Mouse (Mus musculus) cortical plate, adult 2 months (tissue): Measurements from ENCODE around the gene Bmp8a. TPM values are rescaled to one million over a fixed set of nuclear protein-coding genes. Genes with fewer than 3 reads are reported as not detected.
"Not testable (repeated sequence)": the region's sequence is repeated elsewhere in the genome, so short reads cannot be mapped to it uniquely, and the experiment has no call there.

Experiments
- H3K27ac ChIP-seq: fragments of 200-500 bp; 2 replicates; pipeline ENCODE4 v1.5.1; 2012; ENCODE audit warnings: low read length, control low read depth, inconsistent platforms; ENCODE audit not compliant: insufficient read depth
- H3K4me1 ChIP-seq: fragments of 200-500 bp; 2 replicates; pipeline ENCODE4 v1.6.1; 2011; ENCODE audit warnings: low read length; ENCODE audit not compliant: control insufficient read depth, insufficient read depth
- H3K4me3 ChIP-seq: fragments of 200-500 bp; 2 replicates; pipeline ENCODE4 v1.5.1; 2011; ENCODE audit warnings: mild to moderate bottlenecking, low read length, control low read depth; ENCODE audit not compliant: insufficient read depth
- CTCF ChIP-seq: fragments of 200-500 bp; IDR thresholded peaks from 2 replicates; pipeline ENCODE4 v1.5.1; 2011; ENCODE audit warnings: mild to moderate bottlenecking, control low read depth, low read length; ENCODE audit not compliant: insufficient read depth; ENCODE audit errors: extremely low read depth
- POLR2A ChIP-seq: fragments of 200-500 bp; IDR thresholded peaks from 2 replicates; pipeline ENCODE4 v1.6.1; 2011; ENCODE audit warnings: mild to moderate bottlenecking, low read length, control low read depth; ENCODE audit not compliant: insufficient read depth; ENCODE audit errors: extremely low read depth
- polyA plus RNA-seq: library from polyadenylated mRNA; depleted of rRNA; stranded (reverse); fragments of >200 nt; gene quantifications from 2 replicates; pipeline ENCODE4 v1.2.3, GENCODE M21; 2012

Gene Bmp8a
- polyA plus RNA-seq, 1 experiment: 0.17 TPM

- no peaks in the 10 kb centered on the region for H3K4me1 ChIP-seq
- H3K4me3 ChIP-seq: no peak overlapping the region
- no peak overlapping the region for H3K27ac ChIP-seq
- TF ChIP-seq CTCF: no peak
- TF ChIP-seq POLR2A: no peak
Observed at GRCm38 (mm10) chr4:123308292-123308691, 34.8 kb downstream of the Bmp8a start.

GRCm38 (mm10) chr4:123306999-123307398 lies 36.1 kb downstream of the Bmp8a start:
- Histone ChIP-seq H3K27ac (no peak overlapping the region), H3K4me3 (no peak overlapping the region), H3K4me1 (no peaks in the 10 kb centered on the region)
- no peak for TF ChIP-seq POLR2A
- TF ChIP-seq CTCF: no peak

GRCm38 (mm10) chr4:123305789-123306188 lies 37.3 kb downstream of the Bmp8a start:
- peak; percentile 69 for TF ChIP-seq CTCF
- no peak for TF ChIP-seq POLR2A
- Histone ChIP-seq H3K4me3 (no peak overlapping the region), H3K27ac (no peak overlapping the region), H3K4me1 (no peaks in the 10 kb centered on the region)

- Histone ChIP-seq H3K4me1 (no peaks in the 10 kb centered on the region), H3K4me3 (no peak overlapping the region), H3K27ac (no peak overlapping the region)
- TF ChIP-seq POLR2A: no peak
- no peak for TF ChIP-seq CTCF
Observed at GRCm38 (mm10) chr4:123298980-123299670, 43.9 kb downstream of the Bmp8a start.

GRCm38 (mm10) chr4:123298226-123298625 lies 44.8 kb downstream of the Bmp8a start:
- Histone ChIP-seq H3K27ac (no peak overlapping the region), H3K4me3 (no peak overlapping the region), H3K4me1 (no peaks in the 10 kb centered on the region)
- TF ChIP-seq CTCF (no peak), POLR2A (no peak)

- Histone ChIP-seq H3K4me1 (no peaks in the 10 kb centered on the region), H3K27ac (no peak overlapping the region), H3K4me3 (no peak overlapping the region)
- TF ChIP-seq POLR2A (no peak), CTCF (no peak)
Observed at GRCm38 (mm10) chr4:123297195-123297960, 45.7 kb downstream of the Bmp8a start.

- H3K4me1 ChIP-seq: no peaks in the 10 kb centered on the region
- TF ChIP-seq CTCF: no peak
- TF ChIP-seq POLR2A: no peak
- no peak overlapping the region for H3K4me3 ChIP-seq
- H3K27ac ChIP-seq: no peak overlapping the region
Observed at GRCm38 (mm10) chr4:123296148-123296534, 46.9 kb downstream of the Bmp8a start.

GRCm38 (mm10) chr4:123295516-123296147 lies 47.4 kb downstream of the Bmp8a start:
- no peaks in the 10 kb centered on the region for H3K4me1 ChIP-seq
- H3K4me3 ChIP-seq: no peak overlapping the region
- H3K27ac ChIP-seq: no peak overlapping the region
- TF ChIP-seq POLR2A: no peak
- no peak for TF ChIP-seq CTCF

- not testable (repeated sequence) for H3K4me3 ChIP-seq, H3K27ac ChIP-seq, H3K4me1 ChIP-seq
Observed at GRCm38 (mm10) chr4:123295026-123295425, 48.0 kb downstream of the Bmp8a start.
